Mouse (Mus musculus) cerebellum, adult 2 months (tissue): ENCODE results near the gene Dhrs3. TPM values are rescaled to one million over a fixed set of nuclear protein-coding genes. Genes with fewer than 3 reads are reported as not detected.

Source experiments
- DNase-seq, 2 experiments: peaks; one replicate each; pipeline ENCODE4 v3.0.0; 2021
- H3K27ac ChIP-seq: fragments of 200-500 bp; 2 replicates; pipeline ENCODE4 v1.5.1; 2012; ENCODE audit warnings: low read length, control low read depth, inconsistent platforms; ENCODE audit not compliant: insufficient read depth
- H3K27me3 ChIP-seq: fragments of 200-500 bp; 2 replicates; pipeline ENCODE4 v1.6.1; 2012; ENCODE audit warnings: inconsistent platforms, mild to moderate bottlenecking, low read length, moderate library complexity; ENCODE audit not compliant: control insufficient read depth, insufficient read depth
- H3K4me1 ChIP-seq: fragments of 200-500 bp; 2 replicates; pipeline ENCODE4 v1.6.1; 2011; ENCODE audit warnings: low read length; ENCODE audit not compliant: control insufficient read depth, insufficient read depth
- H3K4me3 ChIP-seq: fragments of 200-500 bp; replicated peaks from 2 replicates; pipeline ENCODE3; 2011; ENCODE audit warnings: mild to moderate bottlenecking, low read depth, low read length, control low read depth; ENCODE audit not compliant: insufficient read depth
- CTCF ChIP-seq: fragments of 200-500 bp; IDR thresholded peaks from 2 replicates; pipeline ENCODE4 v1.5.1; 2011; ENCODE audit warnings: low read depth, mild to moderate bottlenecking, control low read depth, low read length, moderate library complexity, borderline replicate concordance; ENCODE audit not compliant: insufficient read depth
- POLR2A ChIP-seq: fragments of 200-500 bp; IDR thresholded peaks from 2 replicates; pipeline ENCODE4 v1.6.1; 2011; ENCODE audit warnings: low read length, control low read depth, borderline replicate concordance; ENCODE audit not compliant: insufficient read depth
- WGBS: fragments of 180-500 bp; shearing (Covaris S2); methylation state at CpG from one replicate; pipeline ENCODE4 v1.1.7; 2018; 5-methylcytosine and 5-hydroxymethylcytosine counted together
- polyA plus RNA-seq: library from polyadenylated mRNA; depleted of rRNA; stranded (reverse); fragments of >200 nt; gene quantifications from 2 replicates; pipeline ENCODE4 v1.2.3, GENCODE M21; 2012

Gene Dhrs3
- polyA plus RNA-seq, 1 experiment = 21.8 TPM

- WGBS = 97% methylated on average over 1 of the region's 1 CpGs
- no peaks in the 10 kb centered on the region; the same call in 1 of the 2 replicates for H3K4me1 ChIP-seq
- H3K27me3 ChIP-seq = no peaks in the 10 kb centered on the region
- no peak for DNase-seq
- TF ChIP-seq POLR2A (no peak), CTCF (no peak)
- no peak overlapping the region for H3K4me3 ChIP-seq
- no peak overlapping the region for H3K27ac ChIP-seq
Observed at GRCm38 (mm10) chr4:144903088-144903487, 10.5 kb downstream of the Dhrs3 start.

- WGBS = 81% methylated on average over 3 of the region's 3 CpGs
- Histone ChIP-seq H3K4me1 (no peaks in the 10 kb centered on the region; the same call in 1 of the 2 replicates), H3K27ac (no peak overlapping the region), H3K27me3 (no peaks in the 10 kb centered on the region), H3K4me3 (no peak overlapping the region)
- TF ChIP-seq POLR2A = no peak
- DNase-seq = no peak
Observed at GRCm38 (mm10) chr4:144903932-144904331, 11.3 kb downstream of the Dhrs3 start.

- 83% methylated on average over 5 of the region's 5 CpGs for WGBS
Observed at GRCm38 (mm10) chr4:144905128-144905527, 12.5 kb downstream of the Dhrs3 start.

GRCm38 (mm10) chr4:144906001-144906889 is 13.6 kb downstream of the Dhrs3 start:
- no peak for DNase-seq
- TF ChIP-seq POLR2A (no peak), CTCF (no peak)
- Histone ChIP-seq H3K4me3 (no peak overlapping the region), H3K27ac (no peak overlapping the region), H3K4me1 (no peaks in the 10 kb centered on the region; the same call in 1 of the 2 replicates), H3K27me3 (no peaks in the 10 kb centered on the region)
- WGBS = 69% methylated on average over 8 of the region's 8 CpGs

More at GRCm38 (mm10) chr4:144905128-144905527, 12.5 kb downstream of the Dhrs3 start:
- no peak for DNase-seq
- Histone ChIP-seq H3K4me3 (no peak overlapping the region), H3K27me3 (no peaks in the 10 kb centered on the region), H3K27ac (no peak overlapping the region), H3K4me1 (no peaks in the 10 kb centered on the region; the same call in 1 of the 2 replicates)
- TF ChIP-seq POLR2A = no peak
- no peak for TF ChIP-seq CTCF

- Histone ChIP-seq H3K4me3 (no peak overlapping the region), H3K4me1 (no peaks in the 10 kb centered on the region; the same call in 1 of the 2 replicates), H3K27ac (no peak overlapping the region), H3K27me3 (no peaks in the 10 kb centered on the region)
- no peak for DNase-seq
- 74% methylated on average over 4 of the region's 4 CpGs for WGBS
- TF ChIP-seq CTCF (no peak), POLR2A (no peak)
Observed at GRCm38 (mm10) chr4:144906978-144907703, 14.5 kb downstream of the Dhrs3 start.

DNA sequence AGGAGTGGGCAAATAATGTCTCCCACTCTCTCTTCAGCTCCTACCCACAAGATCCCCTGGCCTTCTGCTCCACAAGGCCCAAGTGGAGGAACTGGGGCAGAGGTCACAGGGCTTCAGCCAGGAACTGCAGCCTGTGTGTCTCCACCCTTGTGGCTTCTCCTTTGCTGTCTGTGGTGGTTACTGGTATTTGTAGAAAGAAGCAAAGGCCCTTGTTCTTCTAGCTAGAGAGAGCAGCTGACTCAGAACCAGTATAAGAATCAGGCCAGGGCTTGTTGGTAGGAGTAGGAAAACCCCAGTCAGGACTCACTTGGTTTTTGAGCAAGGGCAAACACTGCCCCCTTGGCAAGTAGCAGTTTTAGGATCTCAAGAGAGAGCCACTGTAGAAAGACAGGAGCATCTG is 16.2 kb downstream of the Dhrs3 start:
- Histone ChIP-seq H3K27me3 (no peaks in the 10 kb centered on the region), H3K4me1 (no peaks in the 10 kb centered on the region; the same call in 1 of the 2 replicates), H3K27ac (no peak overlapping the region), H3K4me3 (no peak overlapping the region)
- no peak for TF ChIP-seq CTCF
- no peak for TF ChIP-seq POLR2A
- no peak for DNase-seq

- 79% methylated on average over 3 of the region's 3 CpGs for WGBS
Observed at GRCm38 (mm10) chr4:144910281-144910680, 17.7 kb downstream of the Dhrs3 start.

More at GRCm38 (mm10) chr4:144910281-144910680, 17.7 kb downstream of the Dhrs3 start:
- Histone ChIP-seq H3K4me1 (no peaks in the 10 kb centered on the region; the same call in 1 of the 2 replicates), H3K27me3 (no peaks in the 10 kb centered on the region), H3K27ac (no peak overlapping the region), H3K4me3 (no peak overlapping the region)
- DNase-seq = no peak
- TF ChIP-seq CTCF (no peak), POLR2A (no peak)
